Mouse (Mus musculus) cerebellum, adult 8-10 months (tissue): Measurements from ENCODE around the gene Trpc2.

Experiments used
- DNase-seq: peaks from one replicate; pipeline ENCODE4 v3.0.0; 2022

Gene Trpc2

DNA sequence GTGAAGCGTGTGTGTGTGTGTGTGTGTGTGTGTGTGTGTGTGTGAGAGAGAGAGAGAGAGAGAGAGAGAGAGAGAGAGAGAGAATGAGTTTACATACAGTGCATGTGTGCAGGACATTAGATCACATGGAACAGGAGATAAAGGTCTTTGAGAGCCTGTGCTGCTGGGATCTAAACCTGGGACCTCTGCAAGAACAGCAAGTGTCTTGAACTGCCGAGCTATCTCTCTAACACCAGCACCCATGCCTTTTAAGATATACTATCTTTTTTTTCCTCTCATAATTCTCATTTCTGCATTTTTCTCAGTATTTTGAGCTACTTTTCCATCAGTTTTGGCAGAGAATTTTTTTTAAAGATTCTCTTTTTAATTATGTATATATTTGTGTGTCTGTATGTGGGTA, 20.6 kb downstream of the Trpc2 start:
- no peak for DNase-seq

DNA sequence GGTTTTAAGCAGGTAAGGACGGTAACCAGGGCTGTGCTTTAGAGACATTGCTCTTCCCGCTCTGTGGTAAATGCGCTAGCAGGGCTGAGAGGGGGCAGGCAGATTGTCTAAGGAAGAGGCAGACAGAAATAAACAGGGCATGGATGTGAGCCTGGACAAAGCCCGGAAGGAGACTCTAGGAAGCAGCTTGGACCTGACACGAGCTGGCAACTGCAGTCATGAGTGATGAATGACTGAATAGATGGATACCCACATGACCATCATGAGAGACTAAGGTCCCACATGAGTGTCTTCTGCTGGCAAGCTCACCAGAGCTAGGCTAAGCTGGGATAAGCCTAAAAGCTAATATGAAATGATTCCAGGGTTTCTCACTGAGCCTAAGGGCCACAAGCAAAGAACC, 21.2 kb downstream of the Trpc2 start:
- DNase-seq: peak; percentile 28

DNA sequence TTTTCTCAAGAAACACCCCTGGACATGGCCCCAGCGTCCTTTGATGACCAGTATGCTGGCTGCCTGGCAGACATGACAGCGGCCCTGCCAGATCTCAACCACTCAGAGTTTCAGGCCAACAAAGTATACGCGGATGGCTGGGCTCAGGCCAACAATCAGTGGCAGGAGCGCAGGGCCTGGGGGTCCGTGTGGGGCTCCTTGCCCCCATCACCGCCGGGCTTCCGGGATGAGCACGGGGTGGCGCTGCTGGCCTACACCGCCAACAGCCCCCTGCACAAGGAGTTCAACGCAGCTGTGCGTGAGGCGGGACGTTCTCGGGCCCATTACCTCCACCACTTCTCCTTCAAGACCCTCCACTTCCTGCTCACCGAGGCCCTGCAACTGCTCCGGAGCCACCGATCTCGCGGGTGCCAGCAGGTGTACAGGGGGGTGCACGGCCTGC, 23.8 kb downstream of the Trpc2 start:
- no peak for DNase-seq

DNA sequence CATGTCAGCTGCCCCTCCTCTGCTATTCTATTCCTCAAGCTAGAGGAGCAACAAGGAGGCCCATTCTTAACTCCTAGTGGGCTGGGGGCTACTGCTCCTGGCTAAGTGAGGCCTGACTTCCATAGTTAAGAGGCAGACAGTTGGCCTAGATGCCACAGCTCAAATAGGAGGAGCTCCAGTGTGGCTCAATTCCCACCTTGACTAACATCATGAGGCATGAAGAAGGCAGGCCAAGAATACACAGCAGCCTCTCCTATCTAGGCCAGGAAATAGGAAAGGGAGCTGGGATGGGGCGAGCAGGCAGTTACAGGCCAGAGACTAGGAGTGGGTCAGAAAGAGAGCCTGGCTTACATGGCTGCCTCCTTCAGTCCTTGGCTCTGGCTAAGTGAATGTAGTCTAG, 25.3 kb downstream of the Trpc2 start:
- no peak for DNase-seq

DNA sequence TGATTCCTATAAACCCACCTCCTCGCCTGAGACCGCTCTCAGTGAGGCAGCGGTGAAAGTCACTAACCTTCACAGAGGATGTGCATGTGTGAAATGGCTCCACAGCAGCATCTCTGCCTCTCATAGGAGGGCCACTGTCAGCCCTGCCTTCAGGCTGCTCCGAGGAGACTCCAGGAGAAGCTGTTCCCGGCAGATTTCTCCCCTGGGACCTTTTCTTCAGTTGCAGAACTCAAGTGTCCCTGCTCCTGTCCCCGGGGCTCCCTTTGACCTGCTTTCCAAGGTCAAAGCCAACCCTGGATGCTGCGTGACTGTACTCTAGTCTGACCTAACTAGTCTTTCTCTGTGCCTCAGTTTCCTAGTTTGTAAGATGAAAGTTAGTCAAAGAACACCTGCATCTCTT, 26.3 kb downstream of the Trpc2 start, which contains the start of gene Art5:
Gene Art5, minus strand, starts transcription at position 319 of the 400 bp plus-strand sequence.
- DNase-seq: no peak

DNA sequence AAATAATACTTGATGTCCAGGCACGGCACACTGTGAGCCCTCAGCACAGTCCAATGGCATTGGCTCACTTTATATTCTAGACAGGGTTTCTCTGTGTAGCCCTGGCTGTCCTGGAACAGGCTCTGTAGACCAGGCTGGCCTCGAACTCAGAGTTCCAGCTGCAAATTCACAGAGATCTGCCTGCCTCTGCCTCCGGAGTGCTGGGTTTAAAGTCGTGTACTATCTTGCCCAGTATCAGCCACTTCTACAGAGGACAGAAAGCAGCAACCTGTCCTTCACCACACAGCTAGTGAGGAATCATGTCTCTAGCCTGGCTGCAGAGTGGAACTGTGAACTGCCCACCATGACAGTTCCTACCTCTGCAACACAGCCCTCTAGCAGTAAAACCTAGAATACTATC, 26.8 kb downstream of the Trpc2 start:
- no peak for DNase-seq

DNA sequence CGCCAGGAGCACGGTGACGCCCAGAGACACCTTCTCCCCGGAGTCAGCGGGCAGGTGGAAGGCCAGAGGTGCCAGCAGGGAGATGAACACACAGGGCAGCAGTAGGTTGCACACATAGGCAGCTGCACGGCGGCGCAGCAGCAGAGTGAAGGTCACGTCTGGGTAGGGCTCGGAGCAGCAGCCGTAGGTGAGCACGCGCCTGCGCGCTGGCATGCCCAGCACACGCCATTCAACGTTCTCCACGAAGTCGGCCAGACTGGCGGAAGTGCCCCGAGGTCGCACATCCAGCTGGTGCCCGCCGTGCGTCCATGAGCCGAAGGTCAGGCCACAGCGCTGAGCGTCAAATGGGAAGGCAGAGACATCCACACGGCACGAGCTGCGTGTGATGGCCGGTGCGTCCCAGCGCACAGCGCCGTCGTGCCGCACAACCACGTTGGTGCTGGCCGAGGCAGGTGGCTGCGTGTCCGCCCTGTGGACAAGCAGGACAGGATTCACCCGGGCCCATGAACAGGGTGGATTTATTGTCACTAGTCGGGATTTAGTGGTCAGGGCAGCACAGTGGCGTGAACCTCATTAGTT, 30.3 kb downstream of the Trpc2 start:
- no peak for DNase-seq

DNA sequence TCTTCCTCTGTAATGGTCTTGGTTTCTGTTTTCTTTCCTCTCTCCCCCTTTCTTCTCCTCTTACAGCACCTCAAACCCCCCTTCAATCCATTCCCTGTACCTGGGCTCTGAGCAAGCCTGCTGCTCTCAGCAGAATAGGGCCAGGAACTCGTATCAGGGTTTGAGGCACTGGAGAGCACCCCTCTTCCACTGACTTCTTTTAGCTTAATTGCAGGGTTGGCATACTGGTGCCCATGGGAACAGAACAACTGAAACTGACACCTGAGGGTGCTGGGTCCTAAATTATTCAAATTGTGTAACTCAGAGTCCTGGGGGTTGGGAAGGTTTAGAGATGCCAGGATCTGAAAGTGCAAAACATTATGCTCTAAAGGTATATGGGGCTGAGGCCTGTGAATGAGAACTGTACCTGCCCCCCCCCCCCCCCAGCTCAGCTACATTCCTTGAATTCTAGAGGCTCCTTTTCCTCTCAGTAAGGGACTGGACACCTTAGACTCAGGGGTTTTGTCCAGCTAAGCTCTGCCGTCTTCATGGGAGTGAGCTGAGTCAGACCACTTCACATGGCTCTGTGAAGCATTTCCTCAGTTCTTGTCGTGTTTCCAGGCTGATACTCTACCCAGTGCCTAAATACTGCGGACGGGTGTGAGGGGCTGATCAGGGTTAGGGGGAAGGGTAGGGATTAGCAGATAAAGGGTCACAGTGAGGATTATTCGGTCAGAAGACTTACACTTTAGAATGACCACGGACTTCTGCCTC, 33.8 kb downstream of the Trpc2 start, which contains the start of gene Chrna10:
Gene Chrna10, minus strand, starts transcription at position 250 of the 753 bp plus-strand sequence.
- DNase-seq: no peak

DNA sequence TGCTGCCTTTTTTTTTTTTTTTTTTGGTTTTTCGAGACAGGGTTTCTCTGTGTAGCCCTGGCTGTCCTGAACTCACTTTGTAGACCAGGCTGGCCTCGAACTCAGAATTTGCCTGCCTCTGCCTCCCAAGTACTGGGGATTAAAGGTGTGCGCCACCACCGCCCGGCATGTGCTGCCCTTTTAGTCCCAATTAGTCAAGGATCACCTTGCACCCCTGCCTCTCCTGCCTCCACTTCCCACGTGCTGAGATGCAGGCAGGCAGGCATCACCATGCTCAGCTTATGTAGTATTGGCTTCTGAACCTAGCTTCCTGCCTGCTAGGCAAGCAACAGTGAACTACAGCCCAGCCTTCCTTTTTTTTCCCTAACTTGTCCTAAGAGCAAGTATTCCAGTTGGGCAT, 34.5 kb downstream of the Trpc2 start:
- DNase-seq: no peak

DNA sequence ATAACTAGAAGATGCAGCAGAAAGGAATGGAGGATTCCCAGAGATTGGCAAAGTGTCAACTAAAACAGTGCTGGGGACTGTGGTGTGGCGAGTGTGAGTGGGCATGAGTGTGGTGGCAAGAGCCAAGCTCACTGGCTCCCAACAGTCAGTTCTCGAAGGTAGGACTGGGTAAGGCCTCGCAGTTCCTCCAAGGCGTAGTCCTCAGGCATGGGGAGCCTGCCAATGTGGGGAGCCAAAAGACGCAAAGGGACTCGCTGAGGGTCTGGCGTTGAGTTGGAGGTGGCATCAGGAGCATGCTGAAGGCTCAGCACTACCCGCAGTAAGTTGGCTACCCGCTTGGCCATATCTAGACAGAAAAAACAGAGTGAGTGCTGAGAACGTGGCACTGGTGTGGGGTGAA, 37.4 kb downstream of the Trpc2 start:
- no peak for DNase-seq

DNA sequence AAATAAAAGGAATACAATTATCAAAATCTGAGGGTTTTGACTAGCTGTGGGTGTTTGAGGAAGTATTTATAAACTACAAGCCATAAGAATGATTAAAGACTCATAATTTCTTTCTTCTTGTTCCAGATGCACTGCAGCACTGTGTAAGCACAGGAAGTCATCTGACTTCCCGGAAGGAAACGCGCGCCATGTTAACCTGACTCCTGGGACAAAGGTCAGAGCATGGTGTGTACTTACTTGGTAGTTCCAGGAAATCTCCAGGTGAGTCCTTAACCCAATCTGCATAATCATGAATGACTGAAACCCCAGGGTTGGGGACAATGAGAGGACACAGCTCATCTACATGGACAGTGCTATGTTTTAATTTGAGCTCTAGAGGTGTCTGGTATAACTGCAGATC, 49.5 kb downstream of the Trpc2 start:
- no peak for DNase-seq

DNA sequence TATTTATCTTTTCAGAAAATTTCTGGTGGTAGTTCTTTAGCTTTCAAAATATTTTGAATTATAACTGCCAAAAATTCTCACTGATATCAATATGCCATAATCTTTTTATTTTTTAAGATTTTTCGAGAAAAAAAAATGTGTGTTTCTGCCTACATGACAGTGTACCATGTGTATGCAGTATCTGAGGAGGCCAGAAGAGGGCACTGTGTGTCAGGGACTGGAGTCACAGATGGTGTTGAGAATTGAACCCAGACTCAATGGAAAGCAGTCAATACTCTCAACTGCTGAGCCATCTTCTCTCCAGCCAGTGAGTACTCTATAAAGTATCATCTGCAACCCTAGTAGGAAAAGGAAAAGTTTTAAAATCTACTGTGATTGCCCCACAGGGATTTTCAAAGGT, 54.5 kb downstream of the Trpc2 start:
- DNase-seq: no peak

DNA sequence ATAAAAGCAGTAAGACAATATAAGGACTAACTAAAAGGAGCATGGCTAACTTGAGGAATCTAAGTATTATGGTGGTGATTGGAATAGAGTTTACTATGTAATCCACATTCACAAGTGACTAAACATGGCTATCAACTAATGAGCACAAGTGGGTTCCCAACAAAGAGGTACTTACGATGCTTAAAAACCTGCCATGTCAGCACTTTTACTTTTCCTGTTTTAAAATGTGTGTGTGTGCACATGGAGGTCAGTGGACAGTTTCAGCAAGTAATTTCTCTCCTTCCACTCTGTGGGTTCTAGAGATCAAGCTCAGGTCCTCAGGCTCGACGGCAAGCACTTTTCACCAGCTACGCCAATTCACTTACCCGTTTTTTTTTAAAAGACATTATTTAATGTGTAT, 55.0 kb downstream of the Trpc2 start:
- no peak for DNase-seq
